Mouse (Mus musculus) neural tube, embryonic 15.5 days (tissue): ENCODE measurements around the gene Dnajb1. TPM values are rescaled to one million over a fixed set of nuclear protein-coding genes. Genes with fewer than 3 reads are reported as not detected.

Experiments
- ATAC-seq: fragments of 200-750 bp; cut with Nextera tagmentation; 2 replicates; pipeline ENCODE4 v1.8.0; 2017; ENCODE audit warnings: mild to moderate bottlenecking, moderate TSS enrichment, moderate library complexity; ENCODE audit not compliant: low FRiP score
- H3K27ac ChIP-seq: fragments of 300-500 bp; sonication (generic); replicated peaks from 2 replicates; pipeline ENCODE4 v1.5.1; 2015; ENCODE audit warnings: mild to moderate bottlenecking, inconsistent platforms
- H3K27me3 ChIP-seq: fragments of 300-500 bp; sonication (generic); replicated peaks from 2 replicates; pipeline ENCODE4 v1.6.1; 2015; ENCODE audit warnings: inconsistent platforms
- H3K36me3 ChIP-seq: fragments of 300-500 bp; sonication (generic); 2 replicates; pipeline ENCODE4 v1.6.1; 2015; ENCODE audit warnings: inconsistent platforms
- H3K4me1 ChIP-seq: fragments of 300-500 bp; sonication (generic); 2 replicates; pipeline ENCODE4 v1.6.1; 2015; ENCODE audit warnings: inconsistent platforms
- H3K4me2 ChIP-seq: fragments of 300-500 bp; sonication (generic); 2 replicates; pipeline ENCODE4 v1.6.1; 2015; ENCODE audit warnings: inconsistent platforms, mild to moderate bottlenecking, moderate library complexity
- H3K4me3 ChIP-seq: fragments of 300-500 bp; sonication (generic); replicated peaks from 2 replicates; pipeline ENCODE4 v1.5.1; 2015; ENCODE audit warnings: mild to moderate bottlenecking, inconsistent platforms
- H3K9ac ChIP-seq: fragments of 300-500 bp; sonication (generic); replicated peaks from 2 replicates; pipeline ENCODE4 v1.6.1; 2015; ENCODE audit warnings: mild to moderate bottlenecking, inconsistent platforms
- H3K9me3 ChIP-seq: fragments of 300-500 bp; sonication (generic); replicated peaks from 2 replicates; pipeline ENCODE4 v1.6.1; 2016; ENCODE audit warnings: inconsistent platforms
- WGBS: fragments of 180-500 bp; shearing (Covaris S2); methylation state at CpG from one replicate; pipeline ENCODE4 v1.1.7; 2015; ENCODE audit warnings: mixed read lengths; 5-methylcytosine and 5-hydroxymethylcytosine counted together
- polyA plus RNA-seq: library from polyadenylated mRNA; unstranded; fragments of >200 nt; fragmentation: Nextera tagmentation; extraction: Ambion mirVana; gene quantifications from 2 replicates; pipeline ENCODE4 v1.2.1, GENCODE M21; 2015

The Dnajb1 gene
- polyA plus RNA-seq, 1 experiment from 2014 or later, result 57.9 TPM

- no peaks in the 10 kb centered on the region for H3K27me3 ChIP-seq
- H3K9ac ChIP-seq, result no peak overlapping the region
- H3K4me1 ChIP-seq, result 0 out of 2 replicates have a peak, but pooled peaks cover 9% of the 10 kb centered on the region
- WGBS, result 97% methylated on average over 2 of the region's 2 CpGs
- ATAC-seq, result no peak
- no peak overlapping the region for H3K27ac ChIP-seq
- H3K4me2 ChIP-seq, result no peak overlapping the region
- no peaks in the 10 kb centered on the region for H3K9me3 ChIP-seq
- H3K36me3 ChIP-seq, result peaks cover 9% of the 10 kb centered on the region; the same call in 1 of the 2 replicates
- no peak overlapping the region for H3K4me3 ChIP-seq
Observed at GRCm38 (mm10) chr8:83618566-83618965, 10.6 kb downstream of the Dnajb1 start.

DNA sequence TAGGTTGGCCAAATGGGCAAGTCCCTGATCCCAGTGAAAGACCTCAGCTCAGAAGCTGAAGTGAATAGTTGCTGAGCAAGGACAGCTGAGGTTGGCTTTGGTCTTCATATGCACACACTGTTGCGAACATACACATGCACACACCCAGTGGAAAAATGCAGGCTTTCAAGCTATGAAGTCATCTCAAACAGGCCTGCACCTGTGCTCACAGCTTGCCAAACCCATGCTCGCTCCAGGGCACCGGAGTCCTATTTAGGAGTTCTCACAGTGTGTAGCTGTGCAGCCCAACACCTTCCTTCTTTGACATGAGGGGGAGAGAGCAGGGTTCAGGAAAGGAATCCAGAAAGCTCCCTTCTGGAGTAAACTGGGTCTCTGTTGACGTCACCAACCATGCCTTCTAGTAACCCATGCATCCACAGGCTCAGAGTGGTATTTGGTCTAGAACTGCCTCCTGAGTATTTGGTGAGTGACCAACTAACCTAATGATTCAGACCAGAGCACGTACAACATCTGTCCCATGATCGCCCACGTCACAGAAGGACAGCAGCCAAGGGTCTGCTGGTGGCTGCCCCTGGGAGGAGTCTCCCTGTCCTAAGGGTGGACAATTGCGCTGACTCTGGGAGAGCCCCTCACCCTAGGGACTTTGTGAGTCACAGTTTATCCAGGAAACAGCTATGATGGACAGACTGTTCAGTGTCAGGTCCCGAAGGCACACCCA, 11.7 kb downstream of the Dnajb1 start:
- H3K4me2 ChIP-seq, result no peak overlapping the region
- H3K9ac ChIP-seq, result no peak overlapping the region
- H3K9me3 ChIP-seq, result no peaks in the 10 kb centered on the region
- no peaks in the 10 kb centered on the region for H3K27me3 ChIP-seq
- 0 out of 2 replicates have a peak, but pooled peaks cover 9% of the 10 kb centered on the region for H3K4me1 ChIP-seq
- no peak overlapping the region for H3K4me3 ChIP-seq
- 91% methylated on average over 9 of the region's 9 CpGs for WGBS
- no peak overlapping the region for H3K27ac ChIP-seq
- no peaks in the 10 kb centered on the region for H3K36me3 ChIP-seq
- ATAC-seq, result no peak

DNA sequence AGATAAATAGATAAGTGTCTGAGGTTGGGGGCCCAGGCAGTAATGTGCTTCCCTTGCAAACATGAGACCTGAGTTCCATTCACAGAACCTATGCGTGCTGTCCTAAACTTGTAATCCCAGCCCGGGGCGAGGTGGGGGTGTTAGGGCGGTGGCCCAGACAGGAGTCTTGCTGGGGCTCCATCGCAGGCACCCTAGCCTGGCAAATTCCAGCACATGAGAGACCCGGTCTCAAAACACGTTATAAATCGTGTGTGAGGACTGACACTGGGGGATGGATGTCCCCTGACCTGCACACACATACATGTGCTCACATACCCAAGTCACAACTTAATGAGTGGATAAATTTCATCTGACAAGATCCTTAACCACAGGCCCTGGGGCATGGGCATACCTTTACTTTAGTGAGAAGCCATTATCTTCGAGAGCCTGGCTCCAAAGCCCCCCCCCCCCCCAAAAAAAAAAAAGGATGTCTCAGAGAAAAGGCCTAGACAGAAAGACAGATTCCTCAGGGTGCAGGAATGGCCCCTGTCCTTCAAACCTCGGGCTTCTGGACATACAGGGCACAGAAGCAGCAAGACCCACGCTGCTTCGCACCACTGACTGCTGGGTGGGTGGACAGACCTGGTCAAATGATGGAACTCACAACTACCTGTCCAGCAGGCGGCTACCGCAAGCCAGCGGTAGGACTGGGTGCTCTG, 13.8 kb downstream of the Dnajb1 start:
- H3K4me1 ChIP-seq, result 0 out of 2 replicates have a peak, but pooled peaks cover 9% of the 10 kb centered on the region
- H3K27me3 ChIP-seq, result no peaks in the 10 kb centered on the region
- peak overlapping the region; percentile 66 for H3K9ac ChIP-seq
- ATAC-seq, result peak; percentile 68
- H3K27ac ChIP-seq, result peak overlapping the region; percentile 62
- 60% methylated on average over 15 of the region's 15 CpGs for WGBS
- H3K36me3 ChIP-seq, result no peaks in the 10 kb centered on the region
- no peaks in the 10 kb centered on the region for H3K9me3 ChIP-seq
- peak overlapping the region; percentile 73 for H3K4me2 ChIP-seq
- H3K4me3 ChIP-seq, result peak overlapping the region; percentile 41

- Histone ChIP-seq H3K4me2 (peak overlapping the region; percentile 73), H3K4me3 (peak overlapping the region; percentile 41), H3K36me3 (no peaks in the 10 kb centered on the region), H3K9me3 (no peaks in the 10 kb centered on the region), H3K27ac (peak overlapping the region; percentile 62), H3K9ac (peak overlapping the region; percentile 66), H3K27me3 (no peaks in the 10 kb centered on the region), H3K4me1 (0 out of 2 replicates have a peak, but pooled peaks cover 9% of the 10 kb centered on the region)
- WGBS, result 11% methylated on average over 23 of the region's 23 CpGs
- ATAC-seq, result peak; percentile 95
Observed at GRCm38 (mm10) chr8:83622389-83622989, 14.5 kb downstream of the Dnajb1 start.

- no peak for ATAC-seq
- Histone ChIP-seq H3K9ac (no peak overlapping the region), H3K36me3 (no peaks in the 10 kb centered on the region), H3K9me3 (no peaks in the 10 kb centered on the region), H3K4me3 (no peak overlapping the region), H3K4me2 (no peak overlapping the region), H3K4me1 (0 out of 2 replicates have a peak, but pooled peaks cover 9% of the 10 kb centered on the region), H3K27me3 (no peaks in the 10 kb centered on the region), H3K27ac (no peak overlapping the region)
- 90% methylated on average over 7 of the region's 7 CpGs for WGBS
Observed at GRCm38 (mm10) chr8:83623549-83623948, 15.6 kb downstream of the Dnajb1 start.

GRCm38 (mm10) chr8:83624739-83625138, 16.7 kb downstream of the Dnajb1 start:
- 37% methylated on average over 3 of the region's 3 CpGs for WGBS
- H3K9ac ChIP-seq, result no peak overlapping the region
- H3K4me2 ChIP-seq, result no peak overlapping the region
- H3K27me3 ChIP-seq, result no peaks in the 10 kb centered on the region
- H3K9me3 ChIP-seq, result no peaks in the 10 kb centered on the region
- H3K36me3 ChIP-seq, result no peaks in the 10 kb centered on the region
- 0 out of 2 replicates have a peak, but pooled peaks cover 9% of the 10 kb centered on the region for H3K4me1 ChIP-seq
- no peak overlapping the region for H3K4me3 ChIP-seq
- H3K27ac ChIP-seq, result no peak overlapping the region
- no peak for ATAC-seq

GRCm38 (mm10) chr8:83625676-83626299, 17.8 kb downstream of the Dnajb1 start:
- 91% methylated on average over 6 of the region's 6 CpGs for WGBS
- Histone ChIP-seq H3K27ac (no peak overlapping the region), H3K4me1 (0 out of 2 replicates have a peak, but pooled peaks cover 9% of the 10 kb centered on the region), H3K36me3 (no peaks in the 10 kb centered on the region), H3K27me3 (no peaks in the 10 kb centered on the region), H3K9ac (no peak overlapping the region), H3K4me3 (no peak overlapping the region), H3K4me2 (no peak overlapping the region), H3K9me3 (no peaks in the 10 kb centered on the region)
- ATAC-seq, result no peak

- Histone ChIP-seq H3K9me3 (no peaks in the 10 kb centered on the region), H3K4me2 (no peak overlapping the region), H3K9ac (no peak overlapping the region), H3K27me3 (no peaks in the 10 kb centered on the region), H3K4me3 (no peak overlapping the region), H3K36me3 (no peaks in the 10 kb centered on the region), H3K4me1 (no peaks in the 10 kb centered on the region), H3K27ac (no peak overlapping the region)
- 90% methylated on average over 7 of the region's 7 CpGs for WGBS
- no peak for ATAC-seq
Observed at GRCm38 (mm10) chr8:83632083-83632707, 24.2 kb downstream of the Dnajb1 start.

GRCm38 (mm10) chr8:83638856-83639255, 30.9 kb downstream of the Dnajb1 start:
- Histone ChIP-seq H3K4me2 (no peak overlapping the region), H3K9ac (no peak overlapping the region), H3K27me3 (no peaks in the 10 kb centered on the region), H3K27ac (no peak overlapping the region), H3K36me3 (no peaks in the 10 kb centered on the region), H3K9me3 (no peaks in the 10 kb centered on the region), H3K4me1 (no peaks in the 10 kb centered on the region), H3K4me3 (no peak overlapping the region)
- WGBS, result 80% methylated on average over 4 of the region's 4 CpGs
- ATAC-seq, result no peak

GRCm38 (mm10) chr8:83639649-83640048, 31.7 kb downstream of the Dnajb1 start:
- Histone ChIP-seq H3K4me2 (no peak overlapping the region), H3K9ac (no peak overlapping the region), H3K27ac (no peak overlapping the region), H3K4me3 (no peak overlapping the region), H3K36me3 (no peaks in the 10 kb centered on the region), H3K4me1 (no peaks in the 10 kb centered on the region), H3K9me3 (no peaks in the 10 kb centered on the region), H3K27me3 (no peaks in the 10 kb centered on the region)
- WGBS, result 75% methylated on average over 5 of the region's 5 CpGs
- ATAC-seq, result no peak

- no peak for ATAC-seq
- H3K36me3 ChIP-seq, result no peaks in the 10 kb centered on the region
- H3K4me1 ChIP-seq, result peaks cover 4% of the 10 kb centered on the region; the same call in 1 of the 2 replicates
- H3K4me3 ChIP-seq, result no peak overlapping the region
- H3K27ac ChIP-seq, result no peak overlapping the region
- no peaks in the 10 kb centered on the region for H3K9me3 ChIP-seq
- no peak overlapping the region for H3K9ac ChIP-seq
- 96% methylated on average over 11 of the region's 11 CpGs for WGBS
- H3K27me3 ChIP-seq, result no peaks in the 10 kb centered on the region
- H3K4me2 ChIP-seq, result no peak overlapping the region
Observed at GRCm38 (mm10) chr8:83647511-83647910, 39.5 kb downstream of the Dnajb1 start.
